Mouse (Mus musculus) MEL (cell line): ENCODE results near the gene Pigp. TPM values are rescaled to one million over a fixed set of nuclear protein-coding genes. Genes with fewer than 3 reads are reported as not detected.

Experiments used
- DNase-seq: peaks from one replicate; pipeline ENCODE4 v3.0.0; 2011; ENCODE audit warnings: low read depth, low spot score
- H3K27ac ChIP-seq: 2 replicates; pipeline ENCODE4 v1.5.1; 2012; ENCODE audit warnings: low read depth, mild to moderate bottlenecking, control low read depth, low read length, moderate library complexity; ENCODE audit not compliant: control insufficient read depth
- H3K27me3 ChIP-seq, 2 experiments: fragments of 150-350 bp in 1 of 2; sonication (generic) in 1 of 2; 2 replicates each; pipeline ENCODE4 v1.6.1; 2012; ENCODE audit warnings: low read length in 2 of 2, mild to moderate bottlenecking in 2 of 2, improper control_type of control experiment in 1 of 2, moderate library complexity in 1 of 2; ENCODE audit not compliant: insufficient read depth in 2 of 2, control insufficient read depth in 1 of 2
- H3K36me3 ChIP-seq, 2 experiments: 2 replicates each; pipeline ENCODE4 v1.6.1; 2012 to 2014; ENCODE audit warnings: low read length in 2 of 2, improper control_type of control experiment in 1 of 2, inconsistent platforms in 1 of 2, mild to moderate bottlenecking in 1 of 2; ENCODE audit not compliant: insufficient read depth in 2 of 2, control insufficient read depth in 1 of 2
- H3K4me1 ChIP-seq, 2 experiments: fragments of 150-350 bp in 1 of 2; sonication (generic) in 1 of 2; 2 replicates each; pipeline ENCODE4 v1.6.1; 2012; ENCODE audit warnings: low read length in 2 of 2, improper control_type of control experiment in 1 of 2, mild to moderate bottlenecking in 1 of 2; ENCODE audit not compliant: insufficient read depth in 2 of 2, control insufficient read depth in 1 of 2
- H3K4me3 ChIP-seq, 2 experiments: fragments of 150-350 bp in 1 of 2; sonication (generic) in 1 of 2; 2 replicates each; pipeline ENCODE4 v1.5.1; 2012; ENCODE audit warnings: low read depth in 2 of 2, low read length in 2 of 2, mild to moderate bottlenecking in 2 of 2, moderate library complexity in 2 of 2, control low read depth in 1 of 2, improper control_type of control experiment in 1 of 2; ENCODE audit not compliant: control insufficient read depth in 1 of 2, insufficient read depth in 1 of 2
- H3K79me2 ChIP-seq: 2 replicates; pipeline ENCODE4 v1.6.1; 2012; ENCODE audit warnings: mild to moderate bottlenecking, low read length, moderate library complexity; ENCODE audit not compliant: control insufficient read depth, poor library complexity, insufficient read depth
- H3K9ac ChIP-seq: 2 replicates; pipeline ENCODE4 v1.6.1; 2012; ENCODE audit warnings: low read depth, mild to moderate bottlenecking, control low read depth, low read length, moderate library complexity; ENCODE audit not compliant: control insufficient read depth, poor library complexity, severe bottlenecking
- H3K9me3 ChIP-seq: fragments of 150-350 bp; sonication (generic); replicated peaks from 2 replicates; pipeline ENCODE4 v1.6.1; 2012; ENCODE audit warnings: mild to moderate bottlenecking, low read length, improper control_type of control experiment, moderate library complexity; ENCODE audit not compliant: insufficient read depth
- BHLHE40 ChIP-seq: IDR thresholded peaks from 2 replicates; pipeline ENCODE4 v1.6.1; 2012; ENCODE audit warnings: low read depth, mild to moderate bottlenecking, inconsistent platforms, low read length, improper control_type of control experiment, borderline replicate concordance
- CHD2 ChIP-seq: IDR thresholded peaks from 2 replicates; pipeline ENCODE4 v1.6.1; 2011; ENCODE audit warnings: low read length, improper control_type of control experiment
- CTCF ChIP-seq, 3 experiments: IDR thresholded peaks in 2 of 3; conservative IDR thresholded peaks in 1 of 3; 2 replicates each; pipeline ENCODE4 v1.5.1; 2011 to 2012; ENCODE audit warnings: low read length in 3 of 3, low read depth in 2 of 3, mild to moderate bottlenecking in 2 of 3, improper control_type of control experiment in 1 of 3, inconsistent platforms in 1 of 3, mixed read lengths in 1 of 3, moderate library complexity in 1 of 3; ENCODE audit not compliant: control insufficient read depth in 1 of 3, insufficient read depth in 1 of 3, poor library complexity in 1 of 3, severe bottlenecking in 1 of 3
- E2F4 ChIP-seq: IDR thresholded peaks from 2 replicates; pipeline ENCODE4 v1.6.1; 2011; ENCODE audit warnings: low read depth, low read length, improper control_type of control experiment, borderline replicate concordance
- ELF1 ChIP-seq: IDR thresholded peaks from 2 replicates; pipeline ENCODE4 v1.6.1; 2014; ENCODE audit warnings: low read depth, mild to moderate bottlenecking, inconsistent platforms, low read length, improper control_type of control experiment, moderate library complexity
- EP300 ChIP-seq, 2 experiments: IDR thresholded peaks; 2 replicates each; pipeline ENCODE4 v1.6.1; 2011; ENCODE audit warnings: improper control_type of control experiment in 2 of 2, low read length in 2 of 2, low read depth in 1 of 2, mild to moderate bottlenecking in 1 of 2
- GABPA ChIP-seq: IDR thresholded peaks from 2 replicates; pipeline ENCODE4 v1.6.1; 2012; ENCODE audit warnings: low read depth, mild to moderate bottlenecking, inconsistent platforms, low read length, improper control_type of control experiment, moderate library complexity
- HCFC1 ChIP-seq: IDR thresholded peaks from 2 replicates; pipeline ENCODE4 v1.6.1; 2012; ENCODE audit warnings: low read depth, mild to moderate bottlenecking, inconsistent platforms, low read length, improper control_type of control experiment, moderate library complexity
- KAT2A ChIP-seq: conservative IDR thresholded peaks from 2 replicates; pipeline ENCODE4 v1.6.1; 2012; ENCODE audit warnings: low read depth, low read length, improper control_type of control experiment, inconsistent platforms
- MAX ChIP-seq: IDR thresholded peaks from 2 replicates; pipeline ENCODE4 v1.6.1; 2011; ENCODE audit warnings: low read length, improper control_type of control experiment
- MAZ ChIP-seq: IDR thresholded peaks from 2 replicates; pipeline ENCODE4 v1.6.1; 2012; ENCODE audit warnings: low read depth, mild to moderate bottlenecking, inconsistent platforms, low read length, improper control_type of control experiment
- MEF2A ChIP-seq: IDR thresholded peaks from 2 replicates; pipeline ENCODE4 v1.6.1; 2014; ENCODE audit warnings: low read depth, mild to moderate bottlenecking, inconsistent platforms, low read length, improper control_type of control experiment; ENCODE audit not compliant: poor library complexity, insufficient replicate concordance, severe bottlenecking; ENCODE audit errors: extremely low read depth
- MXI1 ChIP-seq: IDR thresholded peaks from 2 replicates; pipeline ENCODE4 v1.6.1; 2011; ENCODE audit warnings: mild to moderate bottlenecking, low read depth, low read length, improper control_type of control experiment
- MYB ChIP-seq: IDR thresholded peaks from 2 replicates; pipeline ENCODE4 v1.6.1; 2011; ENCODE audit warnings: mild to moderate bottlenecking, low read depth, low read length, improper control_type of control experiment
- NRF1 ChIP-seq: IDR thresholded peaks from 2 replicates; pipeline ENCODE4 v1.6.1; 2014; ENCODE audit warnings: low read depth, mild to moderate bottlenecking, inconsistent platforms, low read length, improper control_type of control experiment, moderate library complexity; ENCODE audit not compliant: poor library complexity, insufficient read depth, severe bottlenecking
- POLR2A ChIP-seq, 2 experiments: IDR thresholded peaks; 2 replicates each; pipeline ENCODE4 v1.6.1; 2011 to 2012; ENCODE audit warnings: low read length in 2 of 2, mild to moderate bottlenecking in 2 of 2, control low read depth in 1 of 2, improper control_type of control experiment in 1 of 2, low read depth in 1 of 2, moderate library complexity in 1 of 2; ENCODE audit not compliant: control insufficient read depth in 1 of 2, insufficient read depth in 1 of 2, poor library complexity in 1 of 2
- POLR2AphosphoS5 ChIP-seq: IDR thresholded peaks from 2 replicates; pipeline ENCODE4 v1.6.1; 2012; ENCODE audit warnings: low read depth, borderline replicate concordance, mild to moderate bottlenecking, inconsistent platforms, low read length, moderate library complexity, mixed read lengths
- RAD21 ChIP-seq: IDR thresholded peaks from 2 replicates; pipeline ENCODE4 v1.6.1; 2011; ENCODE audit warnings: mild to moderate bottlenecking, low read depth, low read length, improper control_type of control experiment
- RCOR1 ChIP-seq: IDR thresholded peaks from 2 replicates; pipeline ENCODE4 v1.6.1; 2012; ENCODE audit warnings: low read depth, mild to moderate bottlenecking, inconsistent platforms, low read length, improper control_type of control experiment
- TAL1 ChIP-seq: IDR thresholded peaks from 2 replicates; pipeline ENCODE4 v1.6.1; 2012; ENCODE audit warnings: mild to moderate bottlenecking, inconsistent platforms, low read length, moderate library complexity, mixed read lengths
- TCF12 ChIP-seq: IDR thresholded peaks from 2 replicates; pipeline ENCODE4 v1.6.1; 2014; ENCODE audit warnings: low read depth, mild to moderate bottlenecking, inconsistent platforms, low read length, improper control_type of control experiment, moderate library complexity
- USF1 ChIP-seq: IDR thresholded peaks from 2 replicates; pipeline ENCODE4 v1.6.1; 2014; ENCODE audit warnings: low read depth, mild to moderate bottlenecking, inconsistent platforms, low read length, improper control_type of control experiment, moderate library complexity
- USF2 ChIP-seq, 2 experiments: IDR thresholded peaks; 2 replicates each; pipeline ENCODE4 v1.6.1; 2011 to 2012; ENCODE audit warnings: improper control_type of control experiment in 2 of 2, low read length in 2 of 2, borderline replicate concordance in 1 of 2, inconsistent platforms in 1 of 2, low read depth in 1 of 2, mild to moderate bottlenecking in 1 of 2; ENCODE audit not compliant: insufficient read depth in 1 of 2
- ZC3H11A ChIP-seq: IDR thresholded peaks from 2 replicates; pipeline ENCODE4 v1.6.1; 2012; ENCODE audit warnings: low read depth, mild to moderate bottlenecking, inconsistent platforms, low read length, improper control_type of control experiment
- ZKSCAN1 ChIP-seq: IDR thresholded peaks from 2 replicates; pipeline ENCODE4 v1.6.1; 2012; ENCODE audit warnings: low read depth, mild to moderate bottlenecking, inconsistent platforms, low read length, improper control_type of control experiment, moderate library complexity
- ZMIZ1 ChIP-seq: IDR thresholded peaks from 2 replicates; pipeline ENCODE4 v1.6.1; 2012; ENCODE audit warnings: low read depth, mild to moderate bottlenecking, inconsistent platforms, low read length, improper control_type of control experiment, moderate library complexity
- polyA plus RNA-seq, 2 experiments: library from polyadenylated mRNA; stranded (reverse) in 1 of 2; unstranded in 1 of 2; fragments of >175 nt in 1 of 2; fragments of >200 nt in 1 of 2; gene quantifications; 2 replicates each; pipeline versions ENCODE4 v1.2.1 to v1.2.4; 2012; ENCODE audit warnings: low replicate concordance in 2 of 2, low read depth in 1 of 2; ENCODE audit not compliant: insufficient read length in 2 of 2, insufficient read depth in 1 of 2, missing spikeins in 1 of 2
- total RNA-seq: library from RNA; depleted of rRNA; stranded (reverse); fragments of 300-350 nt; gene quantifications from 2 replicates; pipeline ENCODE4 v1.2.3, GENCODE M21; 2012

Gene Pigp
- total and polyA plus RNA-seq, 3 experiments: 27.1 to 47.3 TPM; not detected in 1

- TF ChIP-seq RAD21: no peak
- no peak for TF ChIP-seq USF1
- no peak for TF ChIP-seq GABPA
- TF ChIP-seq NRF1: no peak
- TF ChIP-seq CTCF (IDR thresholded peaks at IDR 0.05 in 2 of 3, conservative IDR thresholded peaks at IDR 0.05 in 1 of 3; ENCODE audit: control insufficient read depth in 1 of 3, insufficient read depth in 1 of 3, low read depth in 2 of 3, low read length in 3 of 3, poor library complexity in 1 of 3, severe bottlenecking in 1 of 3): no peak
- TF ChIP-seq MAX: no peak
- peak; percentile 50 for TF ChIP-seq TAL1
- TF ChIP-seq HCFC1: peak; percentile 51; the same call in 1 of the 2 replicates
- TF ChIP-seq KAT2A: no peak; the same call in 1 of the 2 replicates
- TF ChIP-seq POLR2A (IDR thresholded peaks at IDR 0.05; ENCODE audit: control insufficient read depth in 1 of 2, insufficient read depth in 1 of 2, low read depth in 1 of 2, low read length in 2 of 2, poor library complexity in 1 of 2): no peak
- TF ChIP-seq USF2 (IDR thresholded peaks at IDR 0.05; ENCODE audit: borderline replicate concordance in 1 of 2, insufficient read depth in 1 of 2, low read depth in 1 of 2, low read length in 2 of 2): no peak
- peak; percentile 88 for TF ChIP-seq RCOR1
- no peak for TF ChIP-seq ZC3H11A
- TF ChIP-seq ZKSCAN1: no peak
- peak; percentile 31; the same call in 1 of the 2 replicates for TF ChIP-seq CHD2
- 0 out of 2 replicates have a peak, but pooled peaks have one; percentile 49 for TF ChIP-seq BHLHE40
- TF ChIP-seq ELF1: no peak
- TF ChIP-seq TCF12: peak; percentile 97
- no peak for TF ChIP-seq ZMIZ1
These were observed 45.6 kb downstream of the Pigp start (continued) for GRCm38 (mm10) chr16:94326008-94326407.

DNA sequence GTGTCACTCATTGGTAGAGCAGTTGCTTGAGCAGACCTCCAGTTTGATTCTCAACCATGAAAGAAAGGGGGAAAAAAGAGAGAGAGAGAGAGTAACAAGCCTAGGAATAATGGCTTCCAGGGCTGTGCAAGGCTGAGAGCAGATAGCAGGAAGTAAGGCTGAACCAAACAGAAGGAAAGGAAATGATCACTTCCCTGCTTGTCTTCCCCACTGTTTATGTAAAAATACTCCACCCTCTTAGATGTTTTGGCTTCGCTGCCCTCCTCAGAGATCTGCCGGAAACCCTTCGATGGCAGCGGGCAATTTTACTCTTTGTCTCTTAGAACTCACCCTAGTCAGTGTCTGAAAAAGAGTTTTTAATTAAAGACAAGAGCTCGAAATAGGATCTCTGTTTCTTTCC is 48.0 kb downstream of the Pigp start:
- Histone ChIP-seq H3K27ac (no peak overlapping the region), H3K36me3 (peaks cover 0 to 20% of the 10 kb centered on the region in 2 experiments; a peak in 2 of 4 replicates), H3K9ac (no peak overlapping the region), H3K79me2 (no peaks in the 10 kb centered on the region), H3K4me1 (peaks cover 16 to 26% of the 10 kb centered on the region in 2 experiments), H3K9me3 (no peaks in the 10 kb centered on the region), H3K4me3 (no peak overlapping the region)
- DNase-seq: no peak
- TF ChIP-seq E2F4 (no peak), CTCF (IDR thresholded peaks at IDR 0.05 in 2 of 3, conservative IDR thresholded peaks at IDR 0.05 in 1 of 3; ENCODE audit: control insufficient read depth in 1 of 3, insufficient read depth in 1 of 3, low read depth in 2 of 3, low read length in 3 of 3, poor library complexity in 1 of 3, severe bottlenecking in 1 of 3) (no peak), MAX (no peak), RCOR1 (no peak), POLR2AphosphoS5 (no peak), MEF2A (no peak), BHLHE40 (no peak), USF2 (IDR thresholded peaks at IDR 0.05; ENCODE audit: borderline replicate concordance in 1 of 2, insufficient read depth in 1 of 2, low read depth in 1 of 2, low read length in 2 of 2) (no peak), MAZ (no peak), EP300 (IDR thresholded peaks at IDR 0.05; ENCODE audit: low read depth in 1 of 2, low read length in 2 of 2) (no peak), GABPA (no peak), MXI1 (no peak), MYB (no peak), TAL1 (no peak)
- TF ChIP-seq, all 39 proteins: peak for 0
- no peaks in the 10 kb centered on the region for H3K27me3 ChIP-seq
